In genomic region chr2:150567051-150567450, GRCm38 (mm10) we compare ENCODE assay signal across 16 mouse cellular contexts. TPM values are rescaled to one million over a fixed set of nuclear protein-coding genes. Genes with fewer than 3 reads are reported as not detected.
DNase-seq lines count a peak whose midpoint lies in the region; ATAC-seq and TF ChIP-seq lines count a peak whose summit lies in the region.
"Had no signal": no experiment of that assay in that cellular context is flagged by ENCODE, and none has a peak within 500 bp of the region (broad histone marks: within the 10 kb centered on the region; RNA-seq: fewer than 3 reads in every experiment).

No protein-coding gene starts in this region.

- in situ Hi-C loops in Patski (cut with MboI; ENCODE audit: low pct_unique_long_range_greater_than_20kb) = no loop called here

- DNase-seq in layer of hippocampus, adult 11-12 months (ENCODE audit: low spot score) = peak; percentile 58
- no peak for DNase-seq in layer of hippocampus, postnatal 36 days
- DNase-seq in Patski (ENCODE audit: low read depth, low spot score) = no peak
- peak; percentile 63 for DNase-seq in cerebellum, adult 9-11 months
- no peak for DNase-seq in urinary bladder, postnatal 25 days (ENCODE audit: low spot score)
- no peak for DNase-seq in thymus, postnatal 14 days
- no peak for DNase-seq in thymus, postnatal 0 days (ENCODE audit: low spot score)
- DNase-seq: kidney, adult 2 months; lung, adult 18-20 months had no signal

- CTCF ChIA-PET in Patski (lab: Charles Lee) = interaction anchor here (0.8 kb wide), 1 partner anchor 8 kb away, joined by 3 read pairs; no protein-coding TSS in a partner anchor

- H3K27me3 ChIP-seq in Patski = no peaks in the 10 kb centered on the region
- H3K27me3 ChIP-seq: embryonic facial prominence, embryonic 13.5 days; hindbrain, embryonic 12.5 days; limb, embryonic 12.5 days; midbrain, embryonic 13.5 days; neural tube, embryonic 12.5 days had no signal

- POLR2A ChIA-PET in Patski (lab: Charles Lee) = no interaction called here

- ATAC-seq in Patski = peak; percentile 42
- ATAC-seq in megakaryocyte, adult 5-6 weeks (ENCODE audit: poor library complexity, severe bottlenecking) = peak; percentile 22
- ATAC-seq: midbrain, embryonic 13.5 days had no signal

- TF ChIP-seq CTCF in Patski (IDR thresholded peaks at IDR 0.05) = peak; percentile 15

RNA-seq across cellular contexts. Expression of gene Cst7, which starts 3.2 kb away (rescaled TPM):
- not detected for total RNA-seq in layer of hippocampus, postnatal 36 days (2021)
- not detected for polyA plus RNA-seq in Patski (2021)
- 36.9 and 41.1 TPM in 2 replicates for total RNA-seq in megakaryocyte, adult 5-6 weeks (2015)
- 24.5 and 39.6 TPM in 2 replicates for total RNA-seq in megakaryocyte, adult 5-6 weeks (2017)
- polyA plus RNA-seq in thymus, postnatal 0 days (2015; fragmentation: Nextera tagmentation; extraction: Ambion mirVana) = 11.2 and 12.5 TPM in 2 replicates
- total RNA-seq: layer of hippocampus, postnatal 14 days had no signal

RNA-seq across cellular contexts. Expression of gene Apmap, which starts 41.3 kb away (rescaled TPM):
- total RNA-seq in layer of hippocampus, postnatal 36 days (2021) = 10 to 100 TPM; 49.4 to 58.6 TPM
- polyA plus RNA-seq in Patski (2021) = 68.9 TPM
- 22.2 and 25.1 TPM in 2 replicates for total RNA-seq in megakaryocyte, adult 5-6 weeks (2015)
- total RNA-seq in megakaryocyte, adult 5-6 weeks (2017) = 39.1 and 39.8 TPM in 2 replicates
- polyA plus RNA-seq in thymus, postnatal 0 days (2015; fragmentation: Nextera tagmentation; extraction: Ambion mirVana) = 36.6 and 41.1 TPM in 2 replicates

Comparison
In these comparisons a context has a peak if more than half of its experiments do, and no peak if none do; other contexts are left out.
1. DNase-seq: peak in layer of hippocampus, adult 11-12 months (single experiment) and cerebellum, adult 9-11 months (single experiment); none in layer of hippocampus, postnatal 36 days (0 of 2), Patski (single experiment), urinary bladder, postnatal 25 days (single experiment), thymus, postnatal 14 days (single experiment) and thymus, postnatal 0 days (single experiment).
2. RNA of gene Cst7, which starts 3.2 kb away (total RNA-seq): 24.5 to 41.1 TPM in megakaryocyte, adult 5-6 weeks; not detected in layer of hippocampus, postnatal 36 days; every median in the first group is over 10 times any median in the second.